Mouse (Mus musculus) 416B (cell line): ENCODE measurements at regions not wholly inside any gene's neighbourhood (a gene's known extent, or its start where the extent isn't known, plus 50 kb on each side); places are given as distances from the start of the nearest gene placed in this dataset.
"Not testable (repeated sequence)": the region's sequence is repeated elsewhere in the genome, so short reads cannot be mapped to it uniquely, and the experiment has no call there.

Experiments used
- DNase-seq: peaks from one replicate; pipeline ENCODE4 v3.0.0; 2011; ENCODE audit warnings: low read depth

GRCm38 (mm10) chr1:80969927-80970326, 106.8 kb upstream of the Nyap2 start:
- DNase-seq, result no peak

GRCm38 (mm10) chr1:80969194-80969593, 107.6 kb upstream of the Nyap2 start:
- DNase-seq, result no peak

- DNase-seq, result no peak
Measured at GRCm38 (mm10) chr1:80965792-80966191, 111.0 kb upstream of the Nyap2 start.

GRCm38 (mm10) chr1:80964376-80964775, 112.4 kb upstream of the Nyap2 start:
- DNase-seq, result no peak

DNA sequence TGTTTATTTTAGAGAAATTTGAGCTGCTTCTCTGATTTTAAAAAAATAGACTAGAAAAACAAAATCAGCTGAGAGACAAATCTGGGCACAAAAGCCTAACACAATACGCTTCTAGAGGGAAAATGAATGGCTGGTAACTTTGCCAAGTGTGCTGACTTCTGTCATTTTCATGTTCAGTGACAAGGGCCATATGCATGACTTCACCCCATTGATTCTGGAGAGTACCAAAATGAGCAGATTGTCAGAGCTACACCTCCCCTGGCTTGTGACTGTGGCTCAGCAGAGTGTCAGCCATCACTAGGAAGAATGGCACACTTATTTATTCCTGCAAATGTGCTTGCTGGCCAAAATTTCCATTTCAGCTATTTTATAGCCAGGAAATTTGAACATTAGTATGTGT, 112.9 kb upstream of the Nyap2 start:
- no peak for DNase-seq

DNA sequence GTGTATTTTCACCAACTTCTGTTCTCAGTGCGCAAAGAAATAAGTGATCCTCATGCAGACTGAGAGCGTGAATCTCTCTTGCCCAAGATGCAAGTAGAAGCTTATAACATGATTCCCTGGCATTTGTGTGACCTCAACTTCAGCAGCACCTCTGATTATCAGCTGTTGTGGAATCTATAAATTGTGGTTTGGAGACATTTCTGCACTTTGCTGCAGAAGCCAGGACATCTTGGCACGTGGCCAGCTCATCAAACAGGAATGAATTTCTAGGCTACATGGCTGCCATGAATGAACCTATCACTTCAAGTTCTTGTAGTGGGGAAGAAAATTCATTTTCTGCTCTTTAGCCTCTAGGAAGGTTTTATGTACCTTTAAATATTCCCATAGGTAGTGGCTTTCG, 126.3 kb upstream of the Nyap2 start:
- DNase-seq, result no peak

DNA sequence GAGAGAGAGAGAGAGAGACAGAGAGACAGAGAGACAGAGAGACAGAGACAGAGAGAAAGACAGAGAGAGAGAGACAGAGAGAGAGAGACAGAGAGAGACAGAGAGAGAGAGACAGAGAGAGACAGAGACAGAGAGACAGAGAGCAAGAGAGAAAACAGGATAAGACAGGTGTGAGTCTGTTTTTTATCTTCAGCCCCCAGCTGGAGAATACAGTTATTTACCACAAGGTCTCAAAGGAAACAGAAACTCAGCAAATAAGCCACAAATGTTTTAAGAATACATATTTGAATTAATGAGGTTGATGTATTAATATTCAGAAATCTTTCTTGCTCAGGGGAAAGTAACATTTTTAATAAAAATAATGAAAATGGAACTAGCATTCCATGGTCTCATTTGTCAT, 130.7 kb upstream of the Nyap2 start:
- not testable (repeated sequence) for DNase-seq

GRCm38 (mm10) chr1:80939372-80939771, 137.4 kb upstream of the Nyap2 start:
- no peak for DNase-seq

GRCm38 (mm10) chr1:80899281-80899680, 141.0 kb upstream of the Dock10 start:
- no peak for DNase-seq

GRCm38 (mm10) chr1:80874140-80874849, 116.0 kb upstream of the Dock10 start:
- DNase-seq, result no peak

DNA sequence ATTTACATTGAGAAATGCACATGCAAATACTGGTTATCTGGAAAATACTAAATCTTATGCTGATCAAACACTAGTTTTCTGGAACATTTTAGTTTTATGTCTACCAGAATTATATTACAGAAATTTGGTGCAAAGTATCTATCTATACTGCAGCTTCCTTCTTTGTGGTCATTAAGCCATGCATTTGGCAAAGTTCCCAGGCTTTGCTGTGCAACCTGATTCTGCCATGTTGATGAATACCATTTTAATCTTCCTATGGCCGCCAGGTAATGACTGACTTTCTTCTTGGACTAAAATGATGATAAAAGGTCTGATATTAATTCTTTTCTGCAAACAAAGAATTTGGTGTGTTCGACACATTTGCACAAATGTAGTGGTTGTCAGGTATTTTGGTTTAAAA, 115.3 kb upstream of the Dock10 start:
- peak; percentile 49 for DNase-seq

- DNase-seq, result no peak
Measured at GRCm38 (mm10) chr1:80868805-80869204, 110.5 kb upstream of the Dock10 start.

GRCm38 (mm10) chr1:80856981-80857380, 98.7 kb upstream of the Dock10 start:
- DNase-seq, result no peak

DNA sequence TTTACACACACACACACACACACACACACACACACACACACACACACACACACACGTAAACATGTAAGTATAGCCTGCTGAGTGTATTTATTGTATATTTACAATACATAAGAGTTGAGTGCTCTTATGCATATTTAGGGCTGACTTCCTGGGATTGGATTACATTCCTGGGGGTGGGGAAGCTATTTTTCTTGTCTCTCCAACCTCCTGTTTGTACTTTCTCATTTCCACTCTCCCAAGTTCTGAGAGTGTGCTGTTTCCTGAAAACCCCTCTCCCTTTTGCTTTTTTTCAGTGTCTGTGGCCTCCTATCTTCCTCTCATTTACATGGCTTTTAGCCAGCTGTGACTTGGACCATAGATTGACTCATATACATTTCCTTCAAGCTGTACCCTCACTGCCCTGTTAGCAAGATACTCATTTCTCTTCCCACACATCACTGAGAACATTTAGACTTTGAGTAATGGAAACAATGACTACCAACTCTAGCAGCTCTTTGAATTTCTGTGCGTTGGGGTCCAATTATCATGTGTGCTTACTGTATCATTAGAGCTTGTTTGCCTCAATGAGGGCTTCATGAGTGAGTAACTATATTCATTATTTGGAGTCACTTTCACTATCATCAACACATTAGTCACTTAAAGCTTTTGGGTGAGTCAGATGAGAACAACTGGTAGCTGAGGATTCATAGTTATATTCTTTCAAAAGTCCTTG, 96.8 kb upstream of the Dock10 start:
- DNase-seq, result peak; percentile 5

- no peak for DNase-seq
Measured at GRCm38 (mm10) chr1:80854289-80854701, 96.0 kb upstream of the Dock10 start.

DNA sequence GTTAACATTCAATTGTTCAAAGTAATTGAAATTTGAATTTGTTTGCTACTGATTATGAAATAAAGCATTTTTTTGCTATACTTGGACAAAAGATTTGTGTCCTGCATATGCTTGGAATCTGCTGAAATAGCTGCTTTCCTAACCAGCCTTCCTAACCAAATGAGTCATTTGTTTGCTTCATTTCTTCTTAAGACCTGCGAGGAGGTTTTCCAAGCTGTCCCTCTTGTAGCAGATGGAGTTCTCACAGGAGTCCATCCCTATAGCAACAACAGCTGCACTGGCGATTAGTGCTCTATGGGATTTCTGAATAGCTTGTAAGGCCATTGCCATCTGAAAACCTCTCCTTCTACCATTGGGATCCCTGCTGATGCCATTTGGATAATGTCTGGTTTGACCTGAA, 94.4 kb upstream of the Dock10 start:
- no peak for DNase-seq

GRCm38 (mm10) chr1:80830196-80830794, 72.0 kb upstream of the Dock10 start:
- peak; percentile 21 for DNase-seq

GRCm38 (mm10) chr1:80826383-80826782, 68.1 kb upstream of the Dock10 start:
- DNase-seq, result no peak

DNA sequence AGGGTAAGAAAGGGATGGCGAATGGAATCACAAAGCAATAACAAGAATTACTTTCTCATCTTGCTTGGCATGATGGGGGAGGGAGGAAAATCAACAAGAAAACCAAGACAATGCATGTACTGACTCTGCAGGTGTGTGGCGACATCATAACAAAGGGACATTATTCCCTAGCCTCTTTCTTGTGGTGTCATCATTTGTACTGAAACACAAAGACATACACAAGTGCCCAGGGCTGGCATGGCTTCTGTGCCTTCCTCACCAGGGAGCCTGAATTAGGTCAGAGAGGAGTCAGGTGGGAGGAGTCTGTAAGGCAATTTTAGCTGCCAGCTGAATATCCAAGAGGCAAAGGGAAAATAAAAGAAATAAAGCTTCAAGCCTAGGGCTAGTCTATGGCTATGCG, 65.6 kb upstream of the Dock10 start:
- DNase-seq, result no peak

GRCm38 (mm10) chr1:80822185-80822584, 63.9 kb upstream of the Dock10 start:
- no peak for DNase-seq

DNA sequence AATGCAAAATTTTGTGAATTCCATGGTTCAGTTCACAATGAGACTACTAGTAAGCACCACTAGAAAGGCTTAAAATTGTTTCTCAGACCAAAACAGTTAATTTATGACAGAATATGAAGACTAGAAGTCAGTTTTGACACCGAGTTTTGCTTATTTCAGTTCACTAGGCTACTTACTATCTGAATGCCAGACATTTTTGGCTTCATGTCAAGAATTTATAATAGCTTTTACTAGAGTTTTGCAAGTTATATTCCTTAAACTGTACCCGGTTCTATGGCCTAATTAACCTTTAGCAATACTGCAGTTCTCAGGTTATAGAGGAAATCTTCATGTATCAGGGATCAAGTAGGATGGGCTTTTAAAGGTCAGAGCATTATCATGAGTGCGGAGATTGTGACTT, 54.6 kb upstream of the Dock10 start:
- DNase-seq, result no peak
